Mouse (Mus musculus): ENCODE results near the gene Ephb1.

DNA sequence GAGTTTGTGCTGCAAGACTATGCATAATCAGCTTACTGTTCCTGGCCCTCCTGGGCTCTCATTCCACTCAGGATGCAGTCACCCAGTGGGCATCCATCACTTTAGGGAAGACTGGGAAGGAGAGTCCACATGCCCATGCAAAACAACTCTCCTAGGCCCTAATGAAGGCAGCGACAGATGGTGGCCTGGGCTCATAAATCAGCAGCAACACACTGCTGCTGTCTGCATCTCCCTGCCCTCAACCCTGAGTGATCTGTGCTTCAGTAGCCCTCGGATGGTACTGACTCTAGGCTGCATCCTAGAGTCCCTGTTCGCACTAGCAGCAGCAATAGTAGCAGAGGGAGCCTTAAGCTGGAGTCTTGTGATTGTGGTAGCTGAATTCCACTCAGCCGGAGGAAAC lies 114.3 kb downstream of the Ephb1 start:
- TF ChIP-seq POLR2A (IDR thresholded peaks at IDR 0.05; ENCODE audit: control insufficient read depth, low read depth, low read length), result no peak
- TF ChIP-seq CTCF (IDR thresholded peaks at IDR 0.05; ENCODE audit: control insufficient read depth, insufficient read depth, insufficient replicate concordance, low read depth, low read length), result no peak
